Mouse (Mus musculus) thymus, adult 18-20 months (tissue): ENCODE results near the gene Gtpbp3.

ENCODE experiments used
- DNase-seq, 2 experiments: peaks; one replicate each; pipeline ENCODE4 v3.0.0; 2022; ENCODE audit warnings: mixed read lengths in 2 of 2

The Gtpbp3 gene

DNA sequence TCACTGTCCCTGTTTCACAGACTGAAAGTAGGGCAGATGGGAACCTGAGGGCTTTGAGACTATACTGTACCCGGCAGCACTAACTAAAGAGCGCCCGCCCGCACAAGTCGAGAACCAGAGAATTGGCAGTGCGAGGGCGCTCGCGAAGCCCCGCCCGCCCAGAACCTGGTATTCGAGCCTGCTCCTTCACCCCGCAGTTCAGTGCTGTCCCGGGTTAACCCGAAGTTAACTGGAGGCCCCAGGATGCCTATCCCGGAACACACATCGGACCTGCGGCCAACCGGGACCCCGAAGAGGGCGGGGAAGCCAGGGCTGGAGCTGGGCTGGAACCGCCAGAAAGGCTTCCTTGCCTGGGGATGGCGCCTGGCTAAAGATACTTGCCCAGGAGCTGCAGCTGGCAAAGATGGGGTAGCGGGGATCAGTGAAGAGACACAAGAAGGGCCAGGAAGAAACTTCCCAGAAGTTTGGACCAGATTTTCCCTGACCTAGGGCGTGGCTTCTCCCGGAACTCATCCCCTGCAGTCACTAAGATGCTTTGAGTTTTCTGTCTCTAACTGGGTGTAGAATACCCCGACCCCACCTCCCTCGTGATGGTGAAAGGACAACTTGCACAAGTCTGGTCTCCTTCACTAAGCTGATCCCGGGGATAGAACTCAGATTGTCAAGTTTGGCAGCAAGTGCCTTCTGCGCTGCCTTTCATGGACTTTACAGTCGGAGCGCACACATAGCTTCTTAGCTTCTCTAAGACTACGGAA, at the start of gene Gtpbp3:
Gtpbp3 (plus strand) TSS at position 413 of the 755 bp plus-strand sequence.
- peak; percentile 66 to 76 for DNase-seq

DNA sequence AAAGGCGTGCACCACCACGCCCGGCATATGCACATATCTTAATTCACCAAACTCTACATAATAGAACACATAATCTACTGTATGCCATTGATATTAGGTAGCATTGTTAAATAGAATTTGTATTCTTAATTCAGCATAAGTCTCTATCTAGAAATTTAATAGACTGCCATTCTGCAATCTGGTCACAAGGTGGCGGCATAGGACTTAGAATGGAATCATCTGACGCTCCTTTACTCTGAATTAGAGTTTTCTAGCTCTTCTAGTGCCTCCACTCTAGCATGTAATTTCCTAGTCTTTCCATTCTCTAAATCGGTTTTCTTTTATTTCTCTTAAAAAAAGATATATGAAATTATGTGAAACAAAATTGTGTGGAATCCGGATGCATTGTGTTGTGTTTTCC, 46.5 kb upstream of the Gtpbp3 start:
- DNase-seq = no peak

DNA sequence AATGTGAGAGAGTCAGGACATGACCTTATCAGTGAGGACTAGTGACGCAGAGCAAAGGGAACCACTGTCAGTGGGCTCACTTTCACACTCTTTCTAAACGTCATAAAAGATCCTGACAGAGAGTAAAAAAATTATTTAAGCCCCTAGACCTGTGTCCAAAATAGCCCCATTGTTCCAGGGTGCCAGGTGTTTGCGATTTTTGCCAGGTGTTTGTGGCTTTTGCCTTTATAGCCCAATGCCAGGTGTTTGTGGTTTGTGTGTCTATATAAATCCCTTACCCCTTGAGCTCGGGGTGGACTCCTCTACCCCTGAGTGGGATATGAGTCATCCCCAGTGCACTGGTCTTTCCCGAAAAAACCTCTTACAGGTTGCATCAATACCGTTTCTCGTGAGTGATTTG, 42.8 kb upstream of the Gtpbp3 start:
- DNase-seq = no peak

DNA sequence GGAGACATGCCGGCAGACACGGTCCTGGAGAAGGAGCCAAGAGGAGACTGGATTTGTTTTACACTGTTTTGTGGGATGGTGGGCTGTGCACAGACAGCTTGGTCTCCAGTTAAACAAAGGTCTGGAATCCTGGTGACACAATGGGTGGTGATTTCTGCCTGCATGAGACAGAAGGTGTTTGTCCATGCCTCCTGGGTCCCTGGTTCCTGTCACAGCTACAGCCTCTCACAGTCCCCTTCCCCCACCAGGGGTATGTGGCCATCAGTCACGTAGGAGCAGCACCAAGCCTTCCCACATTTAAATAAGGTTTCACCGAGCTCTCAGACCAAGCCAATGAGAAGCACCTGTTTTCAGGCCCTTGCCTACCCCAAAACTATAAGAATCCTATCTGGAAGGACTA, 36.6 kb upstream of the Gtpbp3 start:
- DNase-seq = no peak

DNA sequence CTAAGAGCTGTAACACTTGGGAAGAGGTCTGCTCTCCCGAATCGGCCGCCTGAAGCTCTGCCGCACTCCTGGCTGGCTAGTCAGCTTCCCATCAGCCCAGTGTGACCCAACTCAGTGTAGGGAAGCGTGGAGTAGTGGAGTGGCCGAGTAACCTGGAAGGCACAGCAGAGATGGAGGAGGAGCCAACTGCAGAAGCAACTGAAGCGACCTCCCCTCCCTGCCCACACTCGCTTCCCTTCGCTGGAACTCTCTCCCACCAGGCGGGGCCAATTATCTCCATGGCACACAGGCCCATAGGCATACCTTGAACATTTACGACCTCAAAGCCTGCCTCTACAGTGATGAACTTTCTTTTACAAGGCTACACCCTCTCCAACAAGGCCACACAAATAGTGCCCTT, 36.1 kb upstream of the Gtpbp3 start:
- DNase-seq = no peak

DNA sequence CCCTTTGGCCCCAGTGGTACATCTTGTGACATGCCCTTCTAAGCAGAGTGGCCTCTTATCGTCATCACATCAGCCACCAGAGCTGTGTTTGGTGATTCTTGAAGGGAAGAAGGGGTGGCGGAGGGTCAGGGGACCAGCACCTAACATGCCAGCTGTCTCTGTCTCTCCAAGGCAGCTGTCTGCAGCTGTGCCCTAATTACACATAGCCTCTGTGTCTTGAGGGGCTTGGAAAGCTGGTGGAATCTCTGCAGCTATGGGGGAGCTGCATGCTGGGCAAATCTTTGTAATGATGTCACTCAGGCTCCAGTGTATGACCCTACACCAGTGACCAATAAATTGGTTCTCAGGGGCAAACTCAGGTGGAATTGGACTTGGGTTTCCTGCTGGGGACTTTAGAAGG, 35.2 kb upstream of the Gtpbp3 start:
- no peak for DNase-seq

GRCm38 (mm10) chr8:71454668-71455067, 33.2 kb upstream of the Gtpbp3 start:
- no peak for DNase-seq

GRCm38 (mm10) chr8:71456906-71457305, 31.0 kb upstream of the Gtpbp3 start:
- DNase-seq = no peak

DNA sequence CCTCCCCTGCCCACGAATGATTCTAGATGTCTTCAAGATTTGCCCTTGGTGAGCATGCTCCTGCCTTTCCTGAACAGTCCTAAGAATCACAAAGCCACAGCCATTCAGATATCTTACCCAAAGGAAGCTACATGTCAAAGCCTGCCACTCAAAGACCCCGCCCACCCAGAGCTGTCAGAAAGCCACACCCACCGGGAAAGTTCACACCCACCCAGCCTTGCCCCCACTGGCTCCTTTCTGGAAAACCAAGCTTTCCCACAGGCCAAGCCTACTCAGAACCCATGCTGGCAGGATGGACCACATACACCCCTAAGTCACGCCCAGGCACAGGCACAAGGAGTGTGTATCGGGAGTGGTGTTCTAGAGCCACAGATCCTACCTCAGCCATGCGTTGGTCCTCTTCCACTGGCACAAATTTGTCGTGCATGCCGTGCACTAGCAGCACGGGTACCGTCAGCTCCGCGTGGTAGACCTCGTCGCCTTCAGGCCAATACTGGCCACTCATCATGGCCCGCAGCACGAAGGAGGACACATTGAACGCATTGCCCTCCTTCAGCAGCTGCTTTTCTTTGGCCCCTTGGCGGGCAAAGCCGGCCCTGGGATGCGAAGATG, 30.1 kb upstream of the Gtpbp3 start:
- peak in 1 of 2 experiments; percentile 9 for DNase-seq

- DNase-seq = no peak
Measured at GRCm38 (mm10) chr8:71460716-71461115, 27.2 kb upstream of the Gtpbp3 start.

GRCm38 (mm10) chr8:71461152-71461840, 26.6 kb upstream of the Gtpbp3 start:
- DNase-seq = peak in 1 of 2 experiments; percentile 11

DNA sequence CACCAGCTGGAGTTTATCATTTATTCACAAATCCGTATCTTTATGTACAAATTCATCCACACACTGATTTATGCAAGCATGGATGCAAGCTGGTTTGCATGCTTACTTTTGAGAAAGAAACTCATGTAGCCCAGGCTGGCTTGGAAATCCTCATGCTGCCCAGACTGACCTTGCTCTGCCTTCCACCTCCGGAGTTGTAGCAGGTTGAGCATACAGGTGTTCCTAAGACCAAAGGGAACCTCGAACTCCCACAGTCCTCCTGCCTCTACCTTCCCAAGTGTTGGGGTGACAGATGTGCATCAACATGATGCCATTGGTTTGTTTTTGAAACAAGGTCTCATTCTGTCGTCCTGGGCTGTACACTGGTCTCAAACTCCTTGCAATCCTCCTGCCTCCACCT, 25.7 kb upstream of the Gtpbp3 start:
- DNase-seq = peak in 1 of 2 experiments; percentile 6

GRCm38 (mm10) chr8:71462786-71463185, 25.1 kb upstream of the Gtpbp3 start:
- DNase-seq = peak; percentile 72 to 87

DNA sequence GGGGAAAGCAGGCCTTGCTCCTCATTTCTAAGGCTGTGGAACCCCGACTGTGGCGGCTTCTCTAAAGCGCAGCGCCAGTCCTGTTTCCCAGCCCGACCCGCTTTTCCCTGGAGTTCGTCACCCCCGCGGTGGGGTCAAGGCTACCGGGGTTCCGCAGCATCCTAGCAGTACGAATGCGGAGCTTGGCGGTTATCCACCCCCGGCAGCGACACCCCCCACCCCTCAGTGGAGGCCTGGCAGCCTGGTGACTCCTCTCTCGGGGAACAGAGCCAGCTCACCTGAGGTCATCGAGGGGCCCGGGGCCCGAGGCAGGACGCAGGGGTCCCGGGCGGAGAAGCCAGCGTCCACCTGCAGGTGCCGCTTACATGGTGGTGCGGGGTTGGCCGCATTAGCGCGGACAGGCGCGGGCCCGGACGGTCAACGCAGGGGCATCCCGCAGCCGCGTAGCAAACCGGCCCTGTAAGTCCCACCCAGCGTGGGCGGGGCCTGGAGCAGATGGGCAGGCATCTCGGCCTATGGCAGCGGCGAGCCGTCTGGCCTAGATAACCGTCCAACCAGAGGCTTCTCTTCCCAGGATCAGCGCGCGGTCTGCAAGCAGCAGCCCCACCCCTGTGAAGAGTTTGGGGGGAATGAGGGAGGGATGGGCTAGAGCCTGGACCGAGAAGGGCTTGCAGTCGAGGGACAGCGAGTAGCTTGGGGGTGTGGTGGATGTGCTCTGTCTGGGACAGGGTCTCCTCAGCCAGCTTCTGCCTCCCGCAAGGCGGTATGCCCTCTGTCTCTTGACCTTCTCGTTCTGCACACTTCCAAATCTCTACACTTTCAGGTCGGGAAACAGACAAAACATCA, 24.5 kb upstream of the Gtpbp3 start, which contains the start of gene Abhd8:
Abhd8 (minus strand) TSS at position 468 of the 846 bp plus-strand sequence.
- DNase-seq = peak; percentile 95 to 96

DNA sequence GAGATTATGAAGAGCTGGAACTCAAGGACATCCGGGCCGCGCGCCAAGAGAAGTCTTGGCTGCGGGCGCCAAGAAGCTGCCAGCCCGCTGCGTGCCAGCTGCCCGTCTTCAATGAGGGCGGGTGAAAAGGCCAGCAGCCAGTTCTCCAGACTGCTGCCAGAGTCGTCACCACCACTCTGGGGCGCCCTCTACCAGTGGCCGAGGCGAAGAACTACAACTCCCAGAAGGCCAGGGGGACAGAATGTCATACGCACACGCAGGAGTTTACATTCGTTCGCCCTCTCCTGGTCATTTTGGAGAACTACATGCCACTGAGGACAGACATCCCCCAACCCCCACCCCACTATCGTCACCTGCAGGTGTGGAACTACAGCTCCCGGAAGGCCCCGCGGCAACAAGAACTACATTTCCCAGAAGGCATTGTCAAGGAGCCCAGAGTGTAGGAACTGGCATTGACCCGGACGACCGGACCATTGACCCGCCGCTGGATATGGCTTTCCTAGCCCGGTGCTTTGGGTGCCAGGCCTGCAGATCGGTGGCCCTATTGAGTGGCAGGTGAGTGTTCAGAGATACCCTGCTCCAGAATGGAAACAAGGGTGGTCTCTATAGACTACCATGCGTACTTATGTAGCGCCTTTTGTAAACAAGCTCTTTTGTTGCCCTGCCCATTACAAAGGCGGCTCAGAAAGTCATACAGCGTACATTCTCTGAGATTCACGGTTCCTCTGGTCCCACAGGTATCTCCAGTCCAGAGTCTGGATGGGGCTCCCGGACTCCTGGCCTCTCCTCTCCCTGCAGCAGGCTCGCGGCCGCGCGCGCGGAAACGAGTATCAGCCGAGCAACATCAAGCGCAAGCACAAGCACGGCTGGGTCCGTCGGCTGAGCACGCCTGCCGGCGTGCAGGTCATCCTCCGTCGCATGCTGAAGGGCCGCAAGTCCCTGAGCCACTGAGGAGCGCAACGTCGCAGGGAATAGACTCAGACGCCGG, 23.1 kb upstream of the Gtpbp3 start, which contains the start of gene Mrpl34:
Mrpl34 (plus strand) TSS at position 447 of the 988 bp plus-strand sequence.
- DNase-seq = peak; percentile 95 to 99

DNA sequence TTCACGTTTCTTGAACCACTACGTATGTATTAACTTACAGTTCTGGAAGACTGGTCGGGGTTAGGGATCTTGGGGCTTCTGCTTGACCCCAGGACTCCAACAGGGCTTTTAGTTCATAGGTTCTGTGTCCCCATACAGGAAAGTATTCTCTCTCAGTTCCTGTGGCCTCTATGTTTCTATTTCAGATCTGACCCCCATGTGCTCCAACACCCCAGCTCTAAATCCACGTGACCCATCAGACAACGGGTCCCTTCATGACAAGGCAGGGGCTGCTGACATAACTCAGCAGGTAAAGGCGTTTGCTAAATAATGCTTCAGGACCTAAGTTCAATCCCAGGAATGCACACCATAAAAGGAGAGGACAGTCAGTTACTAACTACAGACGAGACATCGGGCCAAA, 22.2 kb upstream of the Gtpbp3 start:
- DNase-seq = no peak

- no peak for DNase-seq
Measured at GRCm38 (mm10) chr8:71466198-71466597, 21.7 kb upstream of the Gtpbp3 start.

- DNase-seq = no peak
Measured at GRCm38 (mm10) chr8:71467201-71467600, 20.7 kb upstream of the Gtpbp3 start.

DNA sequence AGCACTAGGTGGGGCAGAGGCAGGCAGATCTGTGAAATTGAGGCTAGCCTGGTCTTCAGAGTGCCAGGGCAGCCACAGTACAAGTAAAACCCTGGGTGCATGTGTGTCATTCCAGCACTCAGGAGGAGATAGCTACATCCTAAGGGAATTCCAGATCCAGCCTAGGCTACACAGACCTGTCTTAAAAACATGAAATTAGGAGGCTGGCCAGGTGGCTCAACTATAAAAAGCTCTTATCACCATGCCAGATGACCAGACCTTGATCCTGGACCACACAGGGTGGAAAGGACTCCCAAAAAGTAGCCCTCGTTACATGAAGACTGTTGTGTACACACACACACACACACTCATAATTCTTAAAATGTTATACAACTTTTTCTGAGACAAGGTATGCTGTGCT, 19.9 kb upstream of the Gtpbp3 start:
- no peak for DNase-seq

GRCm38 (mm10) chr8:71468916-71469315, 19.0 kb upstream of the Gtpbp3 start, which contains the start of gene Dda1:
Dda1 (plus strand) TSS chr8:71469199.
- DNase-seq = peak; percentile 97 to 98

GRCm38 (mm10) chr8:71469411-71469810, 18.5 kb upstream of the Gtpbp3 start:
- peak in 1 of 2 experiments; percentile 74 for DNase-seq
